Mouse (Mus musculus): ENCODE data around the gene Clip4. TPM values are rescaled to one million over a fixed set of nuclear protein-coding genes. Genes with fewer than 3 reads are reported as not detected.
"Not testable (repeated sequence)": the region's sequence is repeated elsewhere in the genome, so short reads cannot be mapped to it uniquely, and the experiment has no call there.

Clip4 gene
- 100 to 1,000 TPM; 216 to 251 TPM for total RNA-seq (2021)

DNA sequence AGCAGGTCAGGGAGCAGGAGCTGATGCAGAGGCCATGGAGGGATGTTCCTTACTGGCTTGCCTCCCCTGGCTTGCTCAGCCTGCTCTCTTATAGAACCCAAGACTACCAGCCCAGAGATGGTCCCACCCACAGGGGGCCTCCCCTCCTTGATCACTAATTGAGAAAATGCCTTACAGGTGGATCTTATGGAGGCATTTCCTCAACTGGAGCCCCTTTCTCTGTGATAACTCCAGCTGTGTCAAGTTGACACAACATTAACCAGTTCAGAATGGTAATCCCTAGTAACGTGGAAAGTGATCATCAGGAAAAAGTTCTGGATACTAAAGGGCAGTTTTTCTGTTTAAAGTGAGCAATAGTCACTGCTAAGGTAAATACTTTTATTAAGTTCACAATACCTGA lies at the start of gene Clip4:
Clip4 (plus strand) TSS at position 301 of the 400 bp plus-strand sequence.
- intact Hi-C loops (cut with DNase I); DNase-seq (ENCODE audit: low spot score): not testable (repeated sequence)

DNA sequence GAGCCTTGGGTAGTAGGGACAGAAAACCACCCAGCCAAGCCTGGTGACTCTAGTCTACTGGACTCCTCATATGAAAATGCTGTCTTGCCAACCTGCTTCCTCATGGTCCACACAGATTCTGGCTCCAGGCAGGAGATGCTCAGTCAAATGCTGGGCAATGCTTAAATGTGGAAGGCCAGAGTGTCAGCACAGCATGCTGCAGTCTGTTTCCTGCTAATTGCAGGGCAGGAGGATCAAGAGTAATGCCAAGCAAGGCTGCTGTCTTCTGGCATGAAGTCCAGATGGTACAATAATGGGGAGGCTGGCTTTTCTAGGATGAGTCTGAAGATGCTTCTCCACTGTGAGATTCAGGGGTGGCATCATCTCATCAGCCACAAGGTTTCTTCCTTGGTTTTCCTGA lies 47.8 kb upstream of the Clip4 start:
- DNase-seq (ENCODE audit: low spot score): no peak
- intact Hi-C loops (cut with DNase I): loop anchor here (5.0 kb wide), 1 partner anchor 58 kb away; no protein-coding TSS in a partner anchor

DNA sequence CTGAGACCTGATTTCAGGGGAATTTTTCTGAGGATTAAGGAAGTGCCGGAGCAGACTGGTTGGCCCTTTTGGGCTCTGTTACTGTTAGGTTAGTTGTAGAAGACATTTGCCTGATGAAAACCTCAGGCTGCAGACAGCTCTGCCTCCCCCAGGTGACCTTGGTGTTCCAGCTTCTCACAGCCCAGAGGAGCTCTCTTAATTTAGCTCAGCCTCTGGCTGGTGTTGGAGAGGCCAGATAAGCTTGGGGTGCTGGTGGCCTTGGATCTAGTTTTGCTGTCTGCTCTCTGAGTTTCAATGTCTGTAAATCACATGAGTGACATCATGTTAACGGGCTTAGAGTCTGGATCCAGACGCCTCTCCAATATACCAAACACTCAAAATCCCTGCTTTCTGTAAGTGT lies 47.3 kb upstream of the Clip4 start:
- intact Hi-C loops (cut with DNase I): loop anchor here (5.0 kb wide), 1 partner anchor 59 kb away; no protein-coding TSS in a partner anchor
- DNase-seq (ENCODE audit: low spot score): no peak

DNA sequence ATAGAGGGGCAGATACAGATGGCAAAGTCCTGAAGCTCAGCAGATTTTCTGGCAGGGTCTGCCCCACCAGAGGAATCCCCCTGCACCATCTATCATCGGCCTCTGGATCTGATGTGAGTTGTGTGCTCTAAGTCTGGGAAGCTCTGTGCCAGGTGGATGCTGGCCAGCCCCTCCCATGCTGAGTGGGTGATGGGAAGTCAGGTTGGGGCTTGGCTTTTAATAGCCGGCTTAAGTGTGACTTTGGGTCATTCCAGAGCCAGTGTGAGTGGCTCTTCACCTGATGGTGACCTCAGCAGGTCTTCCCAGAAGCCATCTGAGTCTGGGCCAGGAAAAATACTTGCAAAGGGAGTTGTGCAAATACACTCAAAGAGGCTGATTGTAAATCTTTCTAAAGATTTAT lies 37.6 kb upstream of the Clip4 start:
- DNase-seq (ENCODE audit: low spot score): peak; percentile 48
- intact Hi-C loops (cut with DNase I): loop anchor here (5.0 kb wide), 1 partner anchor 33 kb away; no protein-coding TSS in a partner anchor

DNA sequence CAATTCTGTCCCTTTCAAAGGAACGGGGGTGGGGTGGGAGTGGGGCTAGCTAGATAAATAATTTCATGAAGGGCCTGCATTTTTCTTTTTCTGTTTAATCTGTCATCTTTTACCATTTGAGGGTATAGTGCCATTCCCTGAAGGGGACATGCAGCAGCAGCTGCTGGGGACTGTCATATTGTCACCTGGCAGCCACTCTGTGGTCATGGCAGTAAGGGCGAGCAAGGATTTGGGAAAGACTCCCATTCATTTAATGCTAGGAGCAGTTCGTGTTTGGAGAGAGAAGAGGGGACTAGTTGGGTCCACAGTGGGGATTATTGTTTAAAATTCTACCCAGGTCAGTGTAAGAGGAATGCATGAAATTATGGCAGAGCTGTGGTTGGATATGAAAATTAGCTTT lies 31.8 kb upstream of the Clip4 start:
- no peak for DNase-seq (ENCODE audit: low spot score)
- intact Hi-C loops (cut with DNase I): loop anchor here (5.0 kb wide), 1 partner anchor 46 kb away; no protein-coding TSS in a partner anchor

DNA sequence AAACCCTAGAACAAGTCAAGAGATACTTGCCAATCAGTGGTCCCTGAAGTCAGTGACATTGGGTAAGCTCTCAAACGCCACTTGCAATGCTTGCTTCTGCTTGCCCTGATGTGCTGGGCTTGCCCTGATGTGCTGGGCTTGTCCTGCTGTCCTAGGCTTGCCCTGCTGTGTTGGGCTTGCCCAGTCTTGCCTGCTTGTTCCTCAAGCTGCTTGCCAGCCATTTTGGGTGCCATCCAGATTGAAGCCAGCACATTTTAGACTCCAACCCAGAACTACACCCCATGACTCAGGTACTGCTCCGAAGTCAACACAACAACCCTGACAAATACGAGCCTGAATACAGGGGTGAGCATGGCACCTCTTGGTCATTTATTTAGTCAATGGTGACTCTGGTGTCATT lies 26.1 kb upstream of the Clip4 start:
- intact Hi-C loops (cut with DNase I): no loop called here
- no peak for DNase-seq (ENCODE audit: low spot score)

DNA sequence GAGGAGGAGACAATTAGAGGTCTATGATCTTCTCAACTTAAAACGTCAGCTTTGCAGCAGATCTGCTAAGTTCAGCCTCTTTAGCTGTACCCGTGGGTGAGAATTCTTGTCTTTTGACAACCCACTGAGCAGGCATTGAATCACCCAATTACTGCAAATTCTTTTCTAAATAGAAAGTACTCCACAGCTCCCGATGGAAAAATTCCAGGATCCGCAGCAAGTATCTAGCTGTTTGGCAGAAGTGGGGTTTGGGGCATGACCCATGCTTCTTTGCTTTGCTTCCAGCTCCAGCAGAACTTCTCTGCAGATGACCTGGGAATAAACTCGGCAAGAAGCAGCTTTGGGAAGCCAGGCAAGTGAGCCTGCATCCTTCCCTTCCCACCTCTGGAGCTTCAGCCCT lies 25.3 kb upstream of the Clip4 start:
- intact Hi-C loops (cut with DNase I): no loop called here
- DNase-seq (ENCODE audit: low spot score): no peak

DNA sequence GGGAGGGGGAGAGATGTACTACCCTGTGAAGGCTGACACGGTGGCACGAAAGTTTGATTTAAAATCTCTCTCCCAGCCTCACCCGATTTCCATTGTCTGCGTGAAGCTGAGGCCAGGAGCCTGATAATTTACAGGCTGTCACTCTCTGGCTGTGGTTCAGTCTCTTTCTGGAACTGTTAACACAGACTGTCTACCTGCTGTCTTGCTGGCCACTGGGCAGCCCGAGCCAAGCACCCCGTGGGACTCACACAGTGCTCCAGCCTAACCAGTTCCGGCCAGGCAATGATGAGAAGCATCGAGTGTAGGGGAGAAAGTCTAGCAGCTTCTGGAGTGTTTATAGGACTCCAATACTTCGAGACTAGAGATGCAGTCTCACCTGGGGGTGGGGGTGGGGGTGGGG lies 22.2 kb upstream of the Clip4 start:
- intact Hi-C loops (cut with DNase I): no loop called here
- no peak for DNase-seq (ENCODE audit: low spot score)

DNA sequence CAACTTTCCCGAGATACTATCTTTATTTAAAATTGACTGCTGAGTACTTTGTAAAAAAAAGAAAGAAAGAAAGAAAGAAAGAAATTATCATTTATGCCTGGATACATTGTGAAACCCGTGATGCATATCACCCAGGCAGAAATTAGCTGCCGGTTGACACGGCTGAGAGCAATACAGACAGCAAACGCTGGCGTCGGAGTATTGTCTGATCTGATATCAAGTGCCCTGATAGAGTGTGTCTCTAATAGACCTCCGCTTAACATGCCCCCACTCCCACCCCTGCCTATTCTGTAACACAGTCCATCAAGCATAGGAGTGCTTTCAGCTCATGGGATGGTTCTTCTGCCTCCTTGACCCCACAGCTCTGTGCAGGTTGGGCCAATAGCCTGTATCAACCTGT lies 20.7 kb upstream of the Clip4 start:
- intact Hi-C loops (cut with DNase I): no loop called here
- DNase-seq (ENCODE audit: low spot score): no peak

DNA sequence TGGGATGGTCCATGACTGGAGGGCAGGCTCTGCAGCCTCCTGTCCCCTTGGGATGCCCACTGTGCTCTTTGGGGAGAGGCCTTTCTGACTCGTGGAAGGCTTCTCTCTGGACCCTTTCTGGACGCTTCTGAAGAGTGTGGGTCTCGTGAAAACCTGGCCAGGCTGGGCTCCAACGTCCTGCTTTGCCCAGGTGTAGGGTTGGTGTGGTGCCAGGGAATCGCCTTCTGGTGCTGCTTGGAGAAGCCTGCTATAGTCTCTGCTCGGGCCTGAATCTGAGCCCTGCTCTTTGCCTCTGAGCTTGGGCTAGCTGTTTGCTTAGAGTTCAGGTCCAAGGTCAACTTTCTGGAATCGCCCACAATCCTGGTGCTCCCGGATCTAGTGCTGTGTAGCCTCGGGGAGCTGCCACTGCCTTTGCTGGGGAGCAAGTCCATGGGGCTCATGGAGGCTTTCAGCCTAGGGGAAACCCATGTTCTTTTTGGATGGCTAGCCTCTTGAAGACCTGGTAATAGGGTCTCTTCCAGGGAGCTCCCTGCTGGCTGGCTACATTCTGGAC lies 18.6 kb upstream of the Clip4 start:
- no peak for DNase-seq (ENCODE audit: low spot score)
- intact Hi-C loops (cut with DNase I): no loop called here

DNA sequence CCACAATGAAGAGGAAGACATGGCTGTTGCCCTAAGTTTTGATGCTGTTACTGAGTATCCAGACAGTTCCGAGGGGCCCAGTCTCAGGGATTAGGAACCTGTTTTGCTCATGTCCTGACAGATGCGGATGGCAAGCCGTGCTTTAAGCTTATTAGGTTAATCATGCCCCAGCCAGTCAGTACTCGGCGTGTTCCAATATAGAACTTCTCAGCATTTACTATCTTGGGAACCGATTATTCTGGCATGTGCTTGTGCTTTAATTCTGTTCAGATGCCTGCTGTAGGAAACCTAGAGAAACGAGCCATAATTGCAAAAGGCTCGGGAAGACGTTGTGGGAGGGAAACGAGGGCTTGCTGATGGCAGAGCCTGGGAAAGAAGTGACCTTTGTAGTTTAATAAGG lies 15.4 kb upstream of the Clip4 start, which contains the start of gene Pcare:
Pcare (minus strand) TSS at position 64 of the 400 bp plus-strand sequence.
- intact Hi-C loops (cut with DNase I): no loop called here
- no peak for DNase-seq (ENCODE audit: low spot score)

DNA sequence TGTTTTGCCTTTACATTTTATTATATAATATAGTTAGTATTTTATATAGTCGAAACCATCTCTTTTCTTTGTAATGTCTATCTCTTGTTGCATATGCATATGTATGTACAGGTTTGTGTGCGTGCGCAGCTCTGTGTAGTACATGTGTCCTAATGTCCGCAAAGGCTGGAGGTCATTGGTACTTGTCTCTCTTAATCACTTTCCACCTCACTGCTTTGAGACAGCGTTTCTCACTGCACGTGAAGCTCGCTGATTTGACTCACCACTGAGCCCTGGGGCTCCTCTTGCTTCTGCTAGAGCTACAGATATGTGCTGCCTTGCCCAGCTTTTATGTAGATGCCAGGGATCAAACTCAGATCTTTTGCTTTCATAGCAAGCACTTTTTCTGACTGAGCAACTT lies 7.7 kb upstream of the Clip4 start:
- no peak for DNase-seq (ENCODE audit: low spot score)
- intact Hi-C loops (cut with DNase I): no loop called here

DNA sequence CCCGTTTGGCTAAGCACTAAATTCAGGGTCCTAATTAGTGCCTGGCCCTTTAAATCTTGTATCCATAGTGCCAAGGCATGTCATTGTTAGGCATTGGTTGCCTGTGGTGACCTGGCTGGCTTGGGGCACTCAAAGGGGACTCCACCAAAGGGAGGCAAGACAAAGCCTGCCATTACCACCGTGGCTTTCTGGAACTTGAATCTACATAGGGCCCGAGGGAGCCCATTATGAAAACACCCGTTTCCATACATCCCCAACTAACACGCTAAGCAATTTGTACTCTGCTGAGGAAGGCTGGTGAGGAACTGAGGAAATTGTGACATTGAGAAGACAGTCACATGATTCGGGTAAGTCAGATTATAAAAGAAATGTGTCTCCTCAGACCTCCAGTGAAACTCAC lies 1.3 kb downstream of the Clip4 start:
- DNase-seq (ENCODE audit: low spot score): no peak
- intact Hi-C loops (cut with DNase I): no loop called here

DNA sequence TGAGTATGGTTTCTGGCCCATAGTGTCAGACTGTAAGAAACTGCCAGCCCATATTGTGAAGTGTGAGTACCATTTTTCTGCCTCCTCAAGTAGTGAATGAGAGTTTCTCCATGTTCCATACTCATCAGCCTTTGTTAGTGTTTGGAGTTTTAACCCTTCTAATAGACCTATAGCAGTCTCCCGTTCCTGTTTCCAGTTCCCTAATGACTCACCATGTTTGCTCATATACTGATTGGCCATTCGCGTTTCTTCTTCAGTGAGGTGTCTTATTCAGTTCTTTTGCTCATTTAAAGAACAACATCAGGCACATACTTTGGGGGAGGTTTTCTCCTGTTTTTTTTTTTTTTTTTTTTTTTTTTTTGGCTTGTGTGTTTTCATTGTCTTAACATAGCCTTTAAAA lies 2.4 kb downstream of the Clip4 start:
- no peak for DNase-seq (ENCODE audit: low spot score)
- intact Hi-C loops (cut with DNase I): no loop called here

DNA sequence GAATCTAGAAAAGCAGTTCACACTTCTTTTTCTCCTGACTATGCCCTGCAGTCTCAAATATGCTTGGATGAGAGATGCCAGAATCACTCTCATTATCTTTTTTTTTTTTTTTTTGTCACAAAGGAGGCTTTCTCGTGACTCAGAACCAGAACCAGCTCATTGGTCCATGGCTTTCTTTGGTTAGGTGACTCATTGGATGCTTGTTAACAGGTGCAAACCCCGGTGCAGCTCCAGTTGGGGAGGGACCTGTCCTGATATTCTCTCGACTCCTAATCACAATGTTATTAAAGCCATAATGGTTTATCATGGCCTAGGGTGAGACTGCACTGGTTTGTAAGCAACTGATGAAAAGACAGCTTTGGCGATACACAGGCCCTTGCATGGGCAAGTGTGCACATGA lies 5.9 kb downstream of the Clip4 start:
- no peak for DNase-seq (ENCODE audit: low spot score)
- intact Hi-C loops (cut with DNase I): no loop called here

DNA sequence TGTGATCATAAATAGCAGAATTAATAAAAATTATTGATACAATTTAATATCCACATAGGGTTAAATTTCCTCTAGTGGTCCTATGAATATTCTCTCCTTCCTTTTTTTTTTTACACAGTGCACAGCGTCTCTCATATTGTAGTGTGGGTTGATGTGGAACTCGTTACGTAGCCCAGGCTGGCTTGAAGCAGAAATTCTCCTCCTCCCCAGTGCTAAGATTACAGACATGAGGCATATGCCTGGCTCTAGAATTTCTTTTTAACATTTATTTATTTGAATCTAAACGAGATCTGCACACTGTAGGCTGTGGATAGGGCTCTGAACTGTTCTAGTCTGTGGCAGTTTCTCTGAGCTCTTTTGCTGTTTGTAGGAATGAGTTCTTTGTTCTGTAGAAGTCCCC lies 7.0 kb downstream of the Clip4 start:
- no peak for DNase-seq (ENCODE audit: low spot score)
- intact Hi-C loops (cut with DNase I): no loop called here

DNA sequence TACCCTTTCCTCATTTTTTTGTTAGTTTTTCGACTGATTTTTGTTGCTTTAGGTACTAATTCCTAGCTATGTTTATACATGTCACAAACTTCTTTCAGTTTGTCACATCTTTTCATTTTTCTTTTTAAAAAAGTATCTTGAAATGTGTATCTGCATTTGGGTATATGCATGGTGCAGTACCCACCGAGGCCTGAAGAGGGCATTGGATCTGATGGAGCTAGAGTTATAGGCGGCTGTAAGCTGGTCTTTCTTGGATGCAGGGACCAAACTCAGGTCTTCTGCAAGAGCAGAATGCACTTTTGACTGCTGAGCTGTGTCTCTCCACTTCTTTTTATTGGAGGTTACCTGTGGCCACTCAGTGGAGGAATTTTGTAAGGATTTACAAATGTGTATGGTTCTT lies 10.4 kb downstream of the Clip4 start:
- intact Hi-C loops (cut with DNase I): no loop called here
- DNase-seq (ENCODE audit: low spot score): no peak

DNA sequence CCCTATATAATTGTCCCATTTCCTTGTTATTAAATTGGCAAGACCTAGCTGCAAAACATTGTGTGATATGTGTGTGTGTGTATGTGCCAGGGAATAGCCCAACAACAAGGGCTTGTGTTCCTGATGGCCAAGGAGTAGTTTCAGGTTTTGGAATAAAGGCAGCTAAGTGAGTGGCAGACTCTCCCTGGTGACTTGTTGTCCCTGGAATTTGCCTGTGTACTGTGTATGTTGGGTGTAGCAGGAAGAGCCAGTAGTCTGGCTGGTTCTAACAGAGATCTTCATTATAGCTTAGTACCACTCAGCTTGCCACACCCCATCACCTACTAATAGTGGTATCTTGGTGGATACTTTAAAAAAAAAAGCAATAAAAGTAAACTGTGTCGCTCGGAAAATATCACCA lies 12.2 kb downstream of the Clip4 start:
- intact Hi-C loops (cut with DNase I): loop anchor here (5.0 kb wide), 1 partner anchor 43 kb away; no protein-coding TSS in a partner anchor

DNA sequence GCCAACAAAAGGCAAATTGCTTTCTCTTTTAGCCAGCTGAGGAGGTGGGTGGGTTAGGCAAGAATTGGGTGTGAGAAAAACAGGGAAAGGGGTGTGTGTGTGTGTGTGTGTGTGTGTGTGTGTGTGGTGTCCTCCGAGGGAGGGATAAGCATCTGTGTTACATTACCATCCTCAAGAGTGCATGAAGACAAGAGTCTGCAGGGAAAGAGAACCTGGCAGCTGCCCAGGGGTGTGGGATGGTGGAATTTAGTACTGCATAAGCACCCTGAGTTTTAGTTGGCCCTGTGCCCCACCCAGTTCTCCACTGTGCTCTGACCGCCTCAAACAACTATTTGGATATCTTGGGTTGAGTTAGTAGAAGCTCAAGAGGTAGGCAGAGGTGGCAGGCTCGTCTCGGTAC lies 12.7 kb downstream of the Clip4 start:
- no peak for DNase-seq (ENCODE audit: low spot score)
- intact Hi-C loops (cut with DNase I): loop anchor here (5.0 kb wide), 1 partner anchor 44 kb away; no protein-coding TSS in a partner anchor

More for the DNA sequence above, 12.2 kb downstream of the Clip4 start:
- DNase-seq (ENCODE audit: low spot score): no peak

DNA sequence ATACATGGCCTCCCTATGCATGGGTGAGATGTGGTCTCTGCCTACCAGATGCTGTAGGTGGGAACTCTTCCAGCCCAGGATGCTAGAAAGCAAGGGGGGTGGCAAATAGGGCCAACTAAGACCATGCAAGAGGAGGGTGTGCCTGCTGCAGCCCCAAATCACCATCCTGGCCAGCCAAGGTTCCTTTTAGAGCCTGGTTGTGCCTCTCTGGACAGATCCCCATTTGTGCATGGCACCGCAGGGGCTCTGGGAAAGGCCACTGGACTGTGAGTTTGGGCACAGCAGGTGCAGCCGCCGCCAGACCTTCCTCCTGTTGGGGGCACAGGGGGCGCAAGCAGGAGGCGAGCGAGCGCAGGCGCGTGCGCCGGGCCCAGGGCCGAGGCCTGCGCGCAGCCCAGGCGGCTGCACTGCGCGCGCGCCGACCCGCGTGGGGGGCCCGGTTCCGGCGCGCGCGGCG lies 14.0 kb downstream of the Clip4 start:
- DNase-seq (ENCODE audit: low spot score): no peak

DNA sequence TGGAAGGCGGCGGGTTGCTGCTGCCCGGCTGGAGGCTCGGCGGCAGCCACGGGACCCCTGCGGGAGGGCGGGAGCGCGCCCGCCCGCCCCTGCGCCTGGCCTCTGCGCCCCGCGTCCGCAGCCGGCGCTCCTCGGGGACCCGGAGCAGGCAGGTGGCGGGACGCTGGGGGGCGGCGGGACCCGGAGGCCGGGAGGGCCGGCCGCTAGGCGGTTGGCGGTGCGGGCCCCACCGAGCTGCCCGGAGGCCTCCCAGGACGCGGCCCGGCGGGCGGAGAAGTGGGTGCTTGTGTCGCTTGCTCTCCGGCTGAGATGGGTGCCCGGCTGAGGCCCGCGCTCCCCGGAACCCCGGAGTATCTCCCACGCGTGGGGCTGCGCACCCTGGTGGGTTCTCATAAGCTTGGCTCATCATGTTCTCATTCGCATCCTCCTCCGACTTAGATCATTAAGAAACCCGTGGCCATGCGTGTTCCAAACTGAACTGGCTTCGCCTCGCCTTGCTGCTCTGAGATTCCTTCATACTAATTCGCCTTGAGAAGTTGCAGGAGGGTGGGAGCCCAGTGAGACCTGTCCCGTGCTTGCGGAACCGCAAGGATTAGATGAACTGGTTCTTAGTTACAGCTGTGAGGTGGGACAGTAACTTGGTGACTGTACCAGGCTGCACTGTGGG lies 14.6 kb downstream of the Clip4 start:
- intact Hi-C loops (cut with DNase I): loop anchor here (5.0 kb wide), 1 partner anchor 46 kb away; no protein-coding TSS in a partner anchor
- DNase-seq (ENCODE audit: low spot score): no peak

More for the DNA sequence above, 14.0 kb downstream of the Clip4 start:
- intact Hi-C loops (cut with DNase I): loop anchor here (5.0 kb wide), 1 partner anchor 45 kb away; no protein-coding TSS in a partner anchor

Data from heart, postnatal 25 days (tissue).